Mouse (Mus musculus): ENCODE data around the gene Pde4dip. TPM values are rescaled to one million over a fixed set of nuclear protein-coding genes. Genes with fewer than 3 reads are reported as not detected.

The Pde4dip gene
- polyA plus RNA-seq, 1 experiment = 58.1 TPM

GRCm38 (mm10) chr3:97860820-97861451 is 27.6 kb downstream of the Pde4dip start:
- no peaks in the 10 kb centered on the region for H3K4me1 ChIP-seq (ENCODE audit: control insufficient read depth, insufficient read depth, low read length)
- 90% methylated on average over 7 of the region's 7 CpGs for WGBS
- H3K36me3 ChIP-seq (ENCODE audit: control insufficient read depth, insufficient read depth, low read length) = no peaks in the 10 kb centered on the region
- no peak overlapping the region for H3K4me3 ChIP-seq (ENCODE audit: insufficient read depth, low read depth, low read length)
- DNase-seq = no peak
- TF ChIP-seq POLR2A (IDR thresholded peaks at IDR 0.05; ENCODE audit: low read depth, low read length) (no peak), CTCF (conservative IDR thresholded peaks at IDR 0.05; ENCODE audit: insufficient read depth, insufficient read length, low read depth, low read length) (no peak)
- H3K27ac ChIP-seq (ENCODE audit: insufficient read depth, low read depth, low read length) = no peak overlapping the region
- no peaks in the 10 kb centered on the region for H3K27me3 ChIP-seq (replicated peaks; ENCODE audit: control insufficient read depth, insufficient read depth, low read length)

- WGBS = 47% methylated on average over 1 of the region's 1 CpGs
- TF ChIP-seq POLR2A (IDR thresholded peaks at IDR 0.05; ENCODE audit: low read depth, low read length) (no peak), CTCF (conservative IDR thresholded peaks at IDR 0.05; ENCODE audit: insufficient read depth, insufficient read length, low read depth, low read length) (no peak)
These were observed 29.1 kb downstream of the Pde4dip start for GRCm38 (mm10) chr3:97859400-97859799.

DNA sequence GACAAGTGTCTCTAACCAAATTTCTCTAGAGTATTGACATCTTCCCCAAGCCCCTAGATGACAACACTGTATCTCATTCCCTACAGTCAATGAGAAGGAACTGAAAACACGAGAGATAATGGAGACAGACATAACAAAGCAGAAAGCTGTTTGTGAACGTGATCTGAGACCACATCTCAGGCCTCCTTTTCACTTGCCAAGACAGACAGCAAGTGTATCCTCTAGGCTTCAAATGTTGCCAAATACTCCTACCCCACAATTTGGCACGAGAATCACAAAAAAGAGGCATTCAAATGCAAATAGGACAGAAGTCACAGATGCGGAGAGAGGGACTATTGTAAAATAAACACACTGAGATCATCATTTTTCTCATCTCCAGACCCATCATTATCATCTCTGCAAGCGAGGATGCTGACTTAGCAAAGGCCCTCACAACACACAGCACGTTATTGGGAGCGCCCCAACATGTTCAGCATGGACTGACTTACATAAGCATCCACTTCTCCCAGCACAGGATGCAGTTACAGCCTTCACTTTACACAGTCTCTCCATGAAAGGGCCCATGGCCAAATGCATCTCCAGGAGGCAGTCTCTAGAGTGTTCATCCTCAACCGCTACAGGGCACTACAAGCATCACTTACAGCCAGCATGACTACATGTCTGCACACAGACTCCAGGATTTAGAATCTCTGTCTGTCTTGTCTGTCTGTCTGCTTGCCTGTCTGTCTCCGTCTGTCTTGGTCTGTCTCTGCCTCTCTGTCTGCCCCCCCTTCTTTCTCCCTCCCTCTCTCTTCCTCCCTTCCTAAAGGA is 33.7 kb downstream of the Pde4dip start:
- TF ChIP-seq CTCF (conservative IDR thresholded peaks at IDR 0.05; ENCODE audit: insufficient read depth, insufficient read length, low read depth, low read length) = no peak
- TF ChIP-seq POLR2A (IDR thresholded peaks at IDR 0.05; ENCODE audit: low read depth, low read length) = no peak
- no peak overlapping the region for H3K4me3 ChIP-seq (ENCODE audit: insufficient read depth, low read depth, low read length)
- no peak overlapping the region for H3K27ac ChIP-seq (ENCODE audit: insufficient read depth, low read depth, low read length)
- no peak for DNase-seq
- no peaks in the 10 kb centered on the region for H3K27me3 ChIP-seq (replicated peaks; ENCODE audit: control insufficient read depth, insufficient read depth, low read length)
- no peaks in the 10 kb centered on the region for H3K4me1 ChIP-seq (ENCODE audit: control insufficient read depth, insufficient read depth, low read length)
- 80% methylated on average over 9 of the region's 9 CpGs for WGBS
- H3K36me3 ChIP-seq (ENCODE audit: control insufficient read depth, insufficient read depth, low read length) = no peaks in the 10 kb centered on the region

More at GRCm38 (mm10) chr3:97859400-97859799, 29.1 kb downstream of the Pde4dip start:
- Histone ChIP-seq H3K36me3 (ENCODE audit: control insufficient read depth, insufficient read depth, low read length) (no peaks in the 10 kb centered on the region), H3K27me3 (replicated peaks; ENCODE audit: control insufficient read depth, insufficient read depth, low read length) (no peaks in the 10 kb centered on the region), H3K4me3 (ENCODE audit: insufficient read depth, low read depth, low read length) (no peak overlapping the region), H3K27ac (ENCODE audit: insufficient read depth, low read depth, low read length) (no peak overlapping the region), H3K4me1 (ENCODE audit: control insufficient read depth, insufficient read depth, low read length) (no peaks in the 10 kb centered on the region)
- no peak for DNase-seq

DNA sequence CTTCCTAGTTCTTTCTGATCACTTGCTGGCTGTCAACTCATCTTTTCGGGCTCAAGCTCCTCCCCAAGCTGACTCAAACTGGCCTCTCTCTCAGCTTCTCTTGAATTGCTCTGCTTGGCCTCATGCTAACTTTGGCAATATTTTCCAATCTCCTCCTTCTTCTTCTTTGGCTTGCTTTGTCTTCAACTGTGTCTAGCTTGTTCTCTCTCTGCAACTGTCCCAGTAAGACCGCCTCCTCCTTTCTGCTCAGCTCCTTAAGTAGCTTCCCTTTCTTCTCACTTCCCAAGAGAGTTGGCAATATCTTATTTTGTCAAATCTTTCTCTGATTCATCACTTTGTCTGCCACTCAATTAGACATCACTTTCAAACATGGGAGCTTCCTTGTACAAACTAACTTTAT is 36.7 kb downstream of the Pde4dip start:
- no peaks in the 10 kb centered on the region for H3K36me3 ChIP-seq (ENCODE audit: control insufficient read depth, insufficient read depth, low read length)
- no peak for DNase-seq
- H3K4me1 ChIP-seq (ENCODE audit: control insufficient read depth, insufficient read depth, low read length) = no peaks in the 10 kb centered on the region
- no peaks in the 10 kb centered on the region for H3K27me3 ChIP-seq (replicated peaks; ENCODE audit: control insufficient read depth, insufficient read depth, low read length)
- WGBS = 92% methylated on average over 2 of the region's 2 CpGs
- TF ChIP-seq CTCF (conservative IDR thresholded peaks at IDR 0.05; ENCODE audit: insufficient read depth, insufficient read length, low read depth, low read length) = no peak
- no peak for TF ChIP-seq POLR2A (IDR thresholded peaks at IDR 0.05; ENCODE audit: low read depth, low read length)
- H3K27ac ChIP-seq (ENCODE audit: insufficient read depth, low read depth, low read length) = no peak overlapping the region
- H3K4me3 ChIP-seq (ENCODE audit: insufficient read depth, low read depth, low read length) = no peak overlapping the region

- H3K27ac ChIP-seq (ENCODE audit: insufficient read depth, low read depth, low read length) = no peak overlapping the region
- no peaks in the 10 kb centered on the region for H3K4me1 ChIP-seq (ENCODE audit: control insufficient read depth, insufficient read depth, low read length)
- no peaks in the 10 kb centered on the region for H3K27me3 ChIP-seq (replicated peaks; ENCODE audit: control insufficient read depth, insufficient read depth, low read length)
- TF ChIP-seq POLR2A (IDR thresholded peaks at IDR 0.05; ENCODE audit: low read depth, low read length) = no peak
- TF ChIP-seq CTCF (conservative IDR thresholded peaks at IDR 0.05; ENCODE audit: insufficient read depth, insufficient read length, low read depth, low read length) = no peak
- DNase-seq = no peak
- 86% methylated on average over 3 of the region's 3 CpGs for WGBS
- H3K4me3 ChIP-seq (ENCODE audit: insufficient read depth, low read depth, low read length) = no peak overlapping the region
- no peaks in the 10 kb centered on the region for H3K36me3 ChIP-seq (ENCODE audit: control insufficient read depth, insufficient read depth, low read length)
These were observed 40.9 kb downstream of the Pde4dip start for GRCm38 (mm10) chr3:97847626-97848025.

- H3K4me3 ChIP-seq (ENCODE audit: insufficient read depth, low read depth, low read length) = no peak overlapping the region
- H3K27me3 ChIP-seq (replicated peaks; ENCODE audit: control insufficient read depth, insufficient read depth, low read length) = no peaks in the 10 kb centered on the region
- no peak for TF ChIP-seq CTCF (conservative IDR thresholded peaks at IDR 0.05; ENCODE audit: insufficient read depth, insufficient read length, low read depth, low read length)
- TF ChIP-seq POLR2A (IDR thresholded peaks at IDR 0.05; ENCODE audit: low read depth, low read length) = no peak
- WGBS = 69% methylated on average over 4 of the region's 4 CpGs
- no peaks in the 10 kb centered on the region for H3K36me3 ChIP-seq (ENCODE audit: control insufficient read depth, insufficient read depth, low read length)
- H3K27ac ChIP-seq (ENCODE audit: insufficient read depth, low read depth, low read length) = no peak overlapping the region
- no peaks in the 10 kb centered on the region for H3K4me1 ChIP-seq (ENCODE audit: control insufficient read depth, insufficient read depth, low read length)
- DNase-seq = no peak
These were observed 42.1 kb downstream of the Pde4dip start for GRCm38 (mm10) chr3:97846448-97846847.

- H3K4me1 ChIP-seq (ENCODE audit: control insufficient read depth, insufficient read depth, low read length) = no peaks in the 10 kb centered on the region
- 52% methylated on average over 2 of the region's 2 CpGs for WGBS
- no peak for TF ChIP-seq CTCF (conservative IDR thresholded peaks at IDR 0.05; ENCODE audit: insufficient read depth, insufficient read length, low read depth, low read length)
- TF ChIP-seq POLR2A (IDR thresholded peaks at IDR 0.05; ENCODE audit: low read depth, low read length) = no peak
- no peaks in the 10 kb centered on the region for H3K36me3 ChIP-seq (ENCODE audit: control insufficient read depth, insufficient read depth, low read length)
- no peak overlapping the region for H3K4me3 ChIP-seq (ENCODE audit: insufficient read depth, low read depth, low read length)
- DNase-seq = no peak
- no peaks in the 10 kb centered on the region for H3K27me3 ChIP-seq (replicated peaks; ENCODE audit: control insufficient read depth, insufficient read depth, low read length)
- H3K27ac ChIP-seq (ENCODE audit: insufficient read depth, low read depth, low read length) = no peak overlapping the region
These were observed 43.7 kb downstream of the Pde4dip start for GRCm38 (mm10) chr3:97844821-97845201.
